Mouse (Mus musculus) A20 (cell line): Measurements from ENCODE around the gene Cfap57.
"Not testable (repeated sequence)": the region's sequence is repeated elsewhere in the genome, so short reads cannot be mapped to it uniquely, and the experiment has no call there.

Experiments used
- DNase-seq: peaks from one replicate; pipeline ENCODE4 v3.0.0-alpha.2; 2011; ENCODE audit warnings: low read depth, low spot score

Gene Cfap57

DNA sequence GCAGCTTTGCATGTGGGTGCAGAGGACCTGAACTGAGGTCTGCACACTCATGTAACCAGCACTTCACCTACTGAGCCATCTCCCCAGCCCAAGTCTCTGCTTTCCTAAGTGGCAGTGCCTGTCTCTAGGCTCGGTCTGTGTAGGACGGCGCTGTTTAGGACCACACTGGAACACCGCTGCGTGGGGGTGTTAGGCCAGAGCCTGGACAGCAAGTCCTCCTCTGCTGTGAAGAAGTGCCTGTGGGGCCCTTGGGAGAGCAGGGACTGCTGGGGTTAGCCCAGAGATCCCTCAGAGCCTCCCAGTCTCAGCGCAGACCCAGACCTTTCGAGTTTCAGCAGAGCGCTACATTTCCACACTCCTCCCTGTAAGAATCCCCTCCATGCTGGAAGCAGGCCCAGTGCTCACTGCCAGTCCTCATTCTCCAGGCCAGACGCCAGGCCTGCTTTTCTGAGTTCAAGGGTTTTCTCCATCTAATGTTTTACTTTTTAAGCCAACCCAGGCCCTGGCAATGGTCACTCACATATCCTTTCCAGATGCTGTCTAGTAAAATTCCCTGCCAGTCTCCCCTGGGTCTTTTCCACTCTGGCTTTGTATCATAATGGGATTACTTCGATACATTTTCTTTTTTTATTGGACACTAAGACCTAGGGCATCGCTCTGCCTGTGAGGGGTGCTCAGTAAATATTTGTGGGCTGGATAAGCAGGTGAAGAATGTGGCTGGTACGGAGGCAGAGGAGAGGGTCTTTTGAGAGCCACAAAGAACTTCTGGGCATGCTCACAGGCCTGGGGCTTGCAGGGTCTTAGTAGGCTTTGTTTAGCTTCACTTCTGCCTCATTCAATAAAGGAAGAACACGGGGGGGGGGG lies 56.3 kb downstream of the Cfap57 start:
- DNase-seq, result no peak

DNA sequence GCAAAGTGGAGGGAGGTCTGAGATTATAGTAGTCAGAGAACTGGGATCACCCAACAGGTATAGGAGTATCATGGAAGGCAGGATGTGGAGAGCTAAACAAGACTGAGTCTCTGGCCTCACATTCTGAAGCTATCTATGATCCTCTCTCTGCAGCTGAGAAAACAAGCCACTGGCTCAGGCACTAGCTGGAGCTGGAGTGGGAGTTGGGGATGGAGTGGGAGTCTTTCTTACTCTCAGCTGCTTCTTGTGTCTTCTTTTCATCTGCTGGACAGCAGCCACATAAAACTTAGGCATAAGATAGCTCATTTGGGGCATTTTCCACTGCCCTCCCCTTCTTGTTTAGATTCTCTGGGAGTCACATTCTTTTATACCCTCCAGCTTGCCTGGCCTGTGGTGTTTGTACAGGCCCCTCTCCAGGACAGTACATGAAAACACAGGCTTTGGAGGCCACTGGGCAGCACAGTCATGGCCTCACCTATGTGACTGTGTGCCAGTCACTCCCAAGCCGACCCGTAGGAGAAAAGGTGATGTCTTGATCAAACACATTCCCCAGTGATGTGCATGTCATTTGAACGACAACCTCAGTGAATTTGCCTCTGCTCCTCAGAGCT lies 67.4 kb downstream of the Cfap57 start:
- no peak for DNase-seq

DNA sequence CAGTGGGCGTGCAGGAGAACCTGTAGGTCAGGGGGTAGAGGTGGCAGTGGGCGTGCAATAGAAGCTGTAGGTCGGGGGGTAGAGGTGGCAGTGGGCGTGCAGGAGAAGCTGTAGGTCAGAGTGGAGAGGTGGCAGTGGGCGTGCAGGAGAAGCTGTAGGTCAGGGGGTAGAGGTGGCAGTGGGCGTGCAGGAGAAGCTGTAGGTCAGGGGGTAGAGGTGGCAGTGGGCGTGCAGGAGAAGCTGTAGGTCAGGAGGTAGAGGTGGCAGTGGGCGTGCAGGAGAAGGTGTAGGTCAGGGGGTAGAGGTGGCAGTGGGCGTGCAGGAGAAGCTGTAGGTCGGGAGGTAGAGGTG lies 72.5 kb downstream of the Cfap57 start:
- DNase-seq, result peak; percentile 46

DNA sequence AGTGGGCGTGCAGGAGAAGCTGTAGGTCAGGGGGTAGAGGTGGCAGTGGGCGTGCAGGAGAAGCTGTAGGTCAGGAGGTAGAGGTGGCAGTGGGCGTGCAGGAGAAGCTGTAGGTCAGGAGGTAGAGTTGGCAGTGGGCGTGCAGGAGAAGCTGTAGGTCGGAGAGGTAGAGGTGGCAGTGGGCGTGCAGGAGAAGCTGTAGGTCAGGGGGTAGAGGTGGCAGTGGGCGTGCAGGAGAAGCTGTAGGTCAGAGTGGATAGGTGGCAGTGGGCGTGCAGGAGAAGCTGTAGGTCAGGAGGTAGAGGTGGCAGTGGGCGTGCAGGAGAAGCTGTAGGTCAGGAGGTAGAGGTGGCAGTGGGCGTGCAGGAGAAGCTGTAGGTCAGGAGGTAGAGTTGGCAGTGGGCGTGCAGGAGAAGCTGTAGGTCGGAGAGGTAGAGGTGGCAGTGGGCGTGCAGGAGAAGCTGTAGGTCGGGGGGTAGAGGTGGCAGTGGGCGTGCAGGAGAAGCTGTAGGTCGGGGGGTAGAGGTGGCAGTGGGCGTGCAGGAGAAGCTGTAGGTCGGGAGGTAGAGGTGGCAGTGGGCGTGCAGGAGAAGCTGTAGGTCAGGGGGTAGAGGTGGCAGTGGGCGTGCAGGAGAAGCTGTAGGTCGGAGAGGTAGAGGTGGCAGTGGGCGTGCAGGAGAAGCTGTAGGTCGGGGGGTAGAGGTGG lies 73.0 kb downstream of the Cfap57 start:
- not testable (repeated sequence) for DNase-seq

DNA sequence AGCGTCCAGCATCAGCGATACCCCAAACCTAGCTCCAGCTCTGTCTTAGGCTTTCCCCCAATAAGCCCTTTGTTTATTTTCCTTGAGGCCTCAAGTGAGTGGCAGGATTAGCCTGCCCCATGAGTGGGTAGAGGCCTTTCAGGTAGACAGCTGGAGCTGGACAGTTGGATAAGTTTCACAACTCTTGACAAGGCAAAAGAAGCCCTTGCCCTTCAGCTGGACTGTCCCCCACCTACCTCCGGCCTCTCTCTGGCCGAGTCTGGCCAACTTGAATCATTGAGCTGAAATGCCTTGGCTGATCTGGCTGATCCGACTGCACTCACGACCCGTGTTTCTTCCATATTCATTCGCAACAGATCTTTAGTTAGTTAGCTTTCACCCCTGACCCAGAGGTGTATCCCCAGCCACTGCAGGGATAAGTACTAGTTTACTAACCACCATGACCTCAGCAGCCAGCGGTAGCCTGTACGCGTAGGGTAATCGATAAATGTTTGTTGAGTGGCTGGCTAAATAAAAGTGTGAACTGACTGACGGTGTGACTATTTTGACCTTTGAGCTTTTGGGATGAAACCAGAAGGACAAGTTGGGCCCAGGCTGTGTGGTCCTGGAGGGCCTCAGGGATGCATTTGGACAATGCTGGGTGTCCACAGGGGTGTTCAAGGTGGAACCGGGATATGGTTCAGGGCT lies 76.0 kb downstream of the Cfap57 start:
- DNase-seq, result no peak

DNA sequence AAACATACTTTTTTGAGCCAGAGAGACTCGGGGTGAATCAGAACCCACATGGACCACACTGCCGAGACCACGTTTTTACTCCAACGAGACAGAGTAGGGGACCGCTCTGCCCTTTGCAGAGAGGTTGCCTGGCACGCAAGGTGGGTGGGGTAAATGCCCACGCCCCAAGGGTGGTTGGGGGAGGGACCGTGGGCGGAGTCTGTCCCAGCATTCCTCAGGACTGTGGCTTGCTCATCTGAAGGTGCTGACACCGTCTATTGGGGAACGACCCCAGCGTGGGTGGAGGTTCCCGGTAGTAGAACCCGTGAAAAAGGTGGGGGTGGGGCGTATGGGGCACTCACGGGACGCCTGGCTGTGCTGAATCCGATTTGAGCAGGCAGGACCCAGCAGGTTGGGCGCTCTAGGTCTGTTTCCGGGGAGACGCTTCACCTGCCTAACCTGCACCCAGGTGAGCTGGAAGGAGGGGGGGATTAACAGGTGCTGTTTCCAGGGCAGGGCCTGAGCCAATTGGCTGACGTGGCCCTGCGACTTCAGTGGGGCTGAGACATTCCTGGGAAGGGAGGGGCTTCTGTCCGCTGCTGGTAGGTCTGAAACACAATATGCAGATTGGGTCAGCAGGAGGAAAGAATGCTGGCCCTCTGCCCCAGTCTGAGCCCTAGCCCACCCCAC lies 76.9 kb downstream of the Cfap57 start, which contains the start of gene Tmem125:
Gene Tmem125 (minus strand): TSS at position 453 of the 669 bp plus-strand sequence.
- no peak for DNase-seq

DNA sequence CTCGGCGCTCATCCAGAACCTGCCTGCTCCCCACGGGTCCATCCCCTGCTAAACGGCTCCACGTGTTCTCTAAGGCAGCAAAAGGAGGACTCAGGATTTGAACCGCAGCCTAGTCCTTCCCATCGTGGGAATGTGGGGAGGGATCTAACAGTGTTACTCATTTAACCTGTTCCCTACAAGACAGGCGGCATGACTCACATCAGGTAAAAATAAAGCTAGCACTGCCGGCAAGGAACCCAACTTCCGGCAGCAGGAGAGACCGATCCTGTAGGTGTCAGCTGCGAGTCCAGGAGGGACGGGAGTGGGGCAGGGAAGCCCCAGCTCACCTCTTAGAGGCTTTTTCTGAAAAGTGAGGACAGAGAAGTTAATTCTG lies 77.4 kb downstream of the Cfap57 start:
- DNase-seq, result no peak

DNA sequence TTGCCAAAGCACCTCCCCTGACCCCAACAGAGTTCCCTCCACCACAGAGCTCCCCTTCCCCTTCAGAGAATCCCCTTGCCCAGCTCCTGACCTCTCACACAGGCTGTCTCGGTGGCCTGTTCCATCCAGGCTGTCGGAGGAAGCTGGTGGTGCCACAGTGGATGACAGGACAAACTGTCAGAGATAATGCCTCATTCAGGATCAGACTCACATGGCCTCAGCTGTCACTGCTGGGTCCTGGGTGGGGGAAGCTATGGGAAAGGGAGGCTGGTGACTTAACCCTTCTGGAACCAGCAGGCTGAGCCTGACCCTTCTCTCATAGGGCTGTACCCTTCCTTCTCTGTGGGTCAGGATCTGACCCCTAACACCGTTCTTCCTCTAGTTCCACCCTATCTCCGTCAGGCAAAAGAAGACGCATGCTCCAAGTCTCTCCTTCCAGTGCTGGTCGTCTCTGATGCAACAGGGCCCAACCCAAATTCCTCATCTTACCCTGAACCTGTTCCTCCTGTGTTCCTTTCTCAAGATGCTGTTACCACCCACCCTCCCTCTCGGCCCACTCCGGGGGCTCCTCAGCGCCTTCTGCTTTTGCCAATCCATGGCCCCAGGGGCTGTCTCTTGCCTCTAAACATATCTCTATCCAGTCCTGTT lies 77.9 kb downstream of the Cfap57 start:
- DNase-seq, result no peak

DNA sequence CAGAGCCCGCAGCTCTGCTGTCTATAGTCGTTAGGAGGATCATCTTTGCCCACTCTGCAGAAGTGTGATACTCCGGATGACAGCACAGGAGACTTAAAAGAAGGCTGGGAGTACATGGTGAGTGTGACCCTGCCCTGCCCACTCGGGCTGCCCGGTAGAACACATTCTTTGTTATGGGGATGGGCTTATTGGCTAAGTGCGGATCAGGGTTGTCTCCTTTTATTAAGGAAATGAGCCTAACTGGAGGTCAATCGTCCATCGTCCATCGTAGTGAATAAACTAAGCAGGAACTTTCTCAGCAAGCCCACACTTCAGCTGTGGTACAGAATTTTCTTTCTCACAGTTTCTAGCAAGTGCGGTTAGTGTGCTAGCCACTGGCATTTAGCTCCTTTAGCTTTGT lies 80.7 kb downstream of the Cfap57 start:
- no peak for DNase-seq

DNA sequence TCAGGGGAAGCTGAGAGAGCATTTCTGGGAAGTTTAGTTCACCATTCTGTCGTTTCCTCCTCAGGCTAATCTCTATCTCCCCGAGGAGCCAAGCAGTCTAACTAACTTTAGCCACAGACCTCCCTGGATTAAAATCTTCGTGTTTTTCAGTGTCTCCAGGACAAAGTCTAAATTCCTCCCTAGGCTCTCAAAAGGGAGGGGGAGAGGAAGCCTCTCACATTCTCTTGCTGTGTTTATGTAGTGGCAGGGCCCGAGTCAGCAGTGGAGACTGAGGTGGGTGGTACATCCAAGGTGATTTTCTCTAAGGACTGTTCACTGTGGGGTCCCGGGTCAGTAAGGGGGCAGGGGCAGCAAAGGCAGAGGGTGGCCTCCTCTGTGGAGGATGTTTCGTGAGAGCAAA lies 82.8 kb downstream of the Cfap57 start:
- DNase-seq, result no peak

DNA sequence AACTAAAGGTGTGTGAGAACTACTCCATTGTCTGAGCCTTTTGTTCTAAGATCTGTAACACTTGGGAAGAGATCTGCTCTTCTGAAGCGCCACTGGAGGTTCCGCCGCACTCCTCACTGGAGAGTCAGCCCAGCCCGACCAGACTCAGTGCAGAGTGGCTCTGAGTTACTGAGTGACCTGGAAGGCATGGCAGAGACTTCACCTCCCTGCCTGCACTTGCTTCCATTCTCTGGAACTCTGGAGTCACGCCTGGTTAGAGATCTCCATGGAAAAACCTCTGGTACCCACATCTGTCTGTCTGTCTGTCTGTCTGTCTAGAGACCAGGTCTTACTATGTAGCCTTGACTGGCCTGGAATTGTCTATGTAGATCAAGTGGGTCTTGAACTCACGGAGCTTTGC lies 85.0 kb downstream of the Cfap57 start:
- no peak for DNase-seq

DNA sequence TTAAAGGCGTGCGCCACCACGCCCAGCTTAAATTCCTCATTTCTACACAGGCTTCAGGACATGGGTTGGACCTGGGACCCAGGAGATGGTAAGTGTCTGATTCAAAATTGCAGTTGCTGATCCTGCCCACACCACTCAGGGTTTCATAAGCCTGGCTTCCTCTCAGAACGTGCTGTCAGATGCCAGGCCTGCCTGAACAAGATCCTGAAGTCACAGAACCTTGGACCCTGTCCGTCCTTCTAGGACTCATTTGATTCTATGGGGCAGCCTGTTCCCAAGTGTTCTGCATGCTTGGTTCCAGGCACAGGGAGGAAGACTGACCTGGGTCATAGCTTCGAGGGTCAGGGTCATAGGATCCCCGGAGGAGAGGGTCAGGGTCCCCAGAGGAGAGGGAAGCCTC lies 87.0 kb downstream of the Cfap57 start:
- no peak for DNase-seq

DNA sequence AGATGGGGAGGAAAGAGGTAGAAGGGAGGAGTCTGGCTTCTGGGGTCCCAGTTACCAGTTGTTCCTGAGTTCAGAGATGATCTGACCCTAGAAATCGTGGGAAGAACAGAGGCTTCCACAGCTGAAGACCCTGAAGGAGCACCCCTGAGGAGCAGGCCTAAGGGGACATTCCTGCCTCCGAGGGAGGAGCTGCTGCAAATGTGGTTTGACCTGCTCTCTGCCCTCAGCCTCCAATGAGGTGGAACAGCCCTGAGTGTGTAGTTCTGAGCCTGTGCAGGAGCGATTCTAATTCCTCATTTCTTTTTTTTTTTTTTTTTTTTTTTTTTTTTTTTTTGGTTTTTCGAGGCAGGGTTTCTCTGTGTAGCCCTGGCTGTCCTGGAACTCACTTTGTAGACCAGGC lies 87.4 kb downstream of the Cfap57 start:
- DNase-seq, result no peak

DNA sequence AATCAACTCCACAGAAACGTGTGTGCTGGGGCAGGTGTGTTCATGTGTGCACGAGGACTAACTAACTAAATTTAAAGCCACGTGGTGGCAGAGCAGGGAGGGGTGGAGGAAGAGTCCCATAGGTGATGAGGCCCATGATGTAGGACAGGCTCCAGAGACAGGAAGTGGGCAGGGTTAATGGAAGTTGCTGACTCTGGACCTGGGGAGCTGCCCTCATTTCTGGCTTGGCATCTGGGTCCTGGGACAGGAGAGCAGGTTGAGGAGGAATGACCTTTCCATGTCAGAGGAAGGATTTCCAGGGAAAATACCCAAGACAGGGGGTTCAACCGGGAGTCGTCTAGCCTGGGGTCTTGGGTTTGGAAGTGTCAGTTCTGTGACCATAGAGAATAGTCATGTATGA lies 87.9 kb downstream of the Cfap57 start:
- DNase-seq, result no peak

DNA sequence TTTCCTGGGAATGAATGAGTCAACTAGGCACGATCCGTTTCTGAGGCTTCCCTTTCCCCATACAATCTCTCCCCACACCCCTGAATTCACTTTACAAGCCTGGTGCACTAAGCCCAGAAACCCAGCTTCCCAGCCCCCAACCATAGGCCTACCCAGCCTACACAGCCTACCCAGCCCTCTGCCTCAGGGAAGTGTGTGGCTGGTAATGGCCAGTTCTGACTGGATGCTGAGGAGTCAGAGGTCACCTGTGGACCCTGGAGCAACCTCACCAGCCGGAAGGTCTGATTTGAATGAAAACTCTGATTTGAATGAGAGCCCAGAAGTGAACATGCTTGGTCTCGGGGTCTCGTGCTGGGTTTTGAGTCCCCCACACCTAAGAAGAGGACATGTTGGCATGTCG lies 92.9 kb downstream of the Cfap57 start:
- no peak for DNase-seq

DNA sequence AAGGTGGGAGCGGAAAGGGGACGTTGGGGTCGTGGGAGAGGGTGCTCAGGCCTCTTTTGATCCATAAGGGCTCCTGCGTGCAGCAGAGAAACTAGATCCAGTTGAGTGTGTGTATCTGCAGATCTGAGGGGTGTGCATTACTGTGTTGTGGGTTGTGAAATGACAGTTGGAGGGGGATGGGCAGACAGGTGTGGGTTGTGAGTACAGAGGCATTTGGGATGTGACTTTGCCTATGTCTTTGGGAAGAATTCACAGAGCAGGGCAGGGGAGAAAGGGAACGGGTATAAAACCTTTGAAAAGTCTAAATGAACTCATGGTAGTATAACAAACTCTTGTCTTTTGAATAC lies 93.3 kb downstream of the Cfap57 start:
- DNase-seq, result no peak

DNA sequence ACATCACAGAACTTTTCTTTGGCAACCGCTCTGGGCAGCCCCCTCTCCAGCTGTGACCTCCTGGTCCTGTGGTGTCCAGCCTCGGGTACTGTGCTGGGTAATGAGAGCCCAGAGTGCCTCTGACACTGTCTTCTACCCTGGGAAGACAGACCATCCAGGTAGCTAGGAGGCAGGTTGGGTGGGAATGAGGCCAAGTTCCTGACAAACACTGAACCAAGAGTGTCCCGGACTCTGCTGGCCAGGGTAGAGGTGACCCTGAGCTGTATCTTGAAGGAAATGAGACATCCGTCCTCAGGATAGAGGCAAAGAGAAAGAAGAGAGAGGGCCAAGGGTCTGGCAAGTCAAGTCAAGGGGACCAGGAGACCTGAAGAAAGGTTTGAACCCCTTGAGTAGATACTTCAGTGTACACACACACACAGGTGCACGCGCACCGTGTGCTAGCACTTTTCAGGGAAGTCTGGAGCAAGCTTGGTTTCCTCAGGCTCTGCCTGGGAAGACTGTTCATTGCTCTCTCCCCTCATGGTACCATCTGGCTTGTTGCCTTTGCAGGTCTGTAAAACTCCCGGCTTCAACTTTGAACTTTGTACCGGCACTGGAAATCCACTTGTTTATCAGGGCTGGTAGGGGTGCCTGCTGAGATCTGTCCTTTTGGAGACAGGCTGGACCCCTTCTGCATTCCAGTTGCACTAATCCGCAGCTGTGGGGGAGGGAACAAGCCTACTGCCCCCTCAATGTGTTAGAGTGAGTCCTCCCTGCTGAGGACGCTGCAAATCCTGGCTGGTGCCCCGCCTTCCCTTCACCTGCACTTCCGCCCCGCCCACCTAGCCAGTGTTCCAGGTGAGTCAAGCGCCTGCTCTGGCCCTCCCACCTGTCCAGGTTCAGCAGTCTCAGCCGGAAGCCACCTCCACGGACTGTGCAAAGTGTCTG lies 93.9 kb downstream of the Cfap57 start, which contains the start of gene 2610528J11Rik:
Gene 2610528J11Rik (plus strand): TSS at position 592 of the 927 bp plus-strand sequence.
- DNase-seq, result no peak

DNA sequence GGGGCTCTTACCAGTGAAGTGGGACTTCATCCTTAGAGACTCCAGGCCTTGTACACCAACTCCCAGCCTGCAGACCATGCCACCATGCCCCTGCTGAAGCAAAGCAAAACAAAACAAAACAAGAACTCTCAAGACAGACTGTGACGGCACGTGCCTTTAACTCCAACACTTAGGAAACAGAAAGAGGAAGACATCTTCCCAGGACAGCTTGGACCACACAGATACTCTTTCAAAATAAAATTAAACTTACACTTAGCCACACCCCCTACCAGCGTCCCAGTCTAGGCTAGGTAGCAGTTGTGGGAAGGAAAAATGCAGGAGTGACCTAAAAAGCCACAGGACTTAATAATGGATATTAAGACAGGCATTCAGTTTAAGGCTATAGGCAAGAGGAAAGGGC lies 94.8 kb downstream of the Cfap57 start:
- no peak for DNase-seq

DNA sequence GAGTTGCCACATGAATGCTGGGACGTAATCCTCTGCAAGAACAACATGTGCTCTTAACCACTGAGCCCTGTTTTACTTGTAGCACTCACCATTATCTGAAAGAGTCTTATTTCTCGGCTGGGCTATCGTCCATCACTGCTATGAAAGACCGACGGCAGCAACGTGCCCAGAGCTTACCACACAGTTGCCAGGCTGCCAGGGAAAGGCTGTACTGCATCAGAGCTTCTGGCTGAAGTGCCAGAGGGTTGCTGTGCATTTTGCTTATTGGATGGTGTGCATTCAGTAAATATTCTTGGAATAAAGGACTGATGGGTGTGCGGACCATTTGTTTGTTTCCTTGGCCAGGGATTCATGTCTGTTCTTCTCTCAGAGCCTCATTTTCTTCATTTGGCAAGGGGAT lies 96.6 kb downstream of the Cfap57 start:
- no peak for DNase-seq

DNA sequence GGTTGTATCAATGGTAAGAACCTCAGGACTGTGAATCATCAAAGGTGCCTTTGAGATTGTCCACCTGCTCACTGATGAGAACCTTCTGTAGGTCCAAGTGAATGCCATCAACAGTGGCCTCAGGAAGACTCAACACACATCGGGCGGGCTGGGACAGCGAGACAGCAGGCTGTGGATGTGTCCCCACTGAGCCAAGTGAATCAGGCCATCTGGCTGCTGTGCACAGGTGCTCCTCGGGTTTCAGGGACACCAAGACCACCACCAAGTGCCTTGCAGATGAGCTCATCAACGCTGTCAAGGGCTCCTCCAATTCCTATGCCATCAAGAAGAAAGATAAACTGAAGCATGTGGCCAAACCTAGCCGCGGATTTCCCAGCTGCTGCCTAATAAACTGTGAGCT lies 98.3 kb downstream of the Cfap57 start:
- DNase-seq, result no peak
